Mouse (Mus musculus) E14TG2a.4 (cell line): ENCODE data around the gene Ryr3.

ENCODE experiments used
- CTCF ChIP-seq: conservative IDR thresholded peaks from 2 replicates; pipeline ENCODE4 v1.5.1; 2014; ENCODE audit warnings: low read length
- NANOG ChIP-seq: IDR thresholded peaks from 2 replicates; pipeline ENCODE4 v1.6.1; 2014; ENCODE audit warnings: borderline replicate concordance, low read length, mixed read lengths
- POU5F1 ChIP-seq: IDR thresholded peaks from 2 replicates; pipeline ENCODE4 v1.6.1; 2014; ENCODE audit warnings: low read length, borderline replicate concordance

DNA sequence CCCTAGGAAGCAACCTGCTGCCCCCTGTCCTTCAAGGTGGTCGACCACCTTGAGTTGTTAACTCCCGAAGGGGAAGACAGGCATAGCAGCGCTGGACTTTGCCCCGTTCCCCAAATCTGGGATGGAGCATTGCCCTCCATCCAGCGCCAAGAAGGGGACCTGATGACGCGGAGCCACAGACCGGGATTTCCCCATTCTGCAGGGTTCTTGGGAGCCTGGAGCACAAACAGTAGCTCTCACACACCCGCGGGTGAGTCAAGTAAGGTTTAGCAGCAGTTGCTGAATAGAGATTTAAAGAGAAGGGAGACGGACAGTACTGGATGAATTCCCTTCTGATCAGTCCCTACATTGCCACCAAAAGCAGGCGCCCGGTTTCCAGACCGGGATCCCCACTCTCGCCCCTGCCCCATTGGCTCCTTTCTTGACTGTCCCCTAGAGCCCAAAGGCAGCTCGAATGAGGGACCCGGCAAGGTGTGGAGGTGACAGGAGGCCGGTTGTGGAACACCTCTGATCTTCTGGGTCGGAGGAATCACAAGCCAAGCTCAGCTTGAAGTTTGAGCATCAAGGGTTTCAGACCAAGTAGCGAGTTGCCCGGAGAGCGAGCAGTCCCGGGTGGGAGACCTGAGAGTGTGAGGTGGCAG, 671 bp downstream of the Ryr3 start:
- no peak for TF ChIP-seq CTCF
- TF ChIP-seq POU5F1, result no peak
- TF ChIP-seq NANOG, result no peak
